ENCODE assay signal across 25 mouse cellular contexts in the genomic region with DNA sequence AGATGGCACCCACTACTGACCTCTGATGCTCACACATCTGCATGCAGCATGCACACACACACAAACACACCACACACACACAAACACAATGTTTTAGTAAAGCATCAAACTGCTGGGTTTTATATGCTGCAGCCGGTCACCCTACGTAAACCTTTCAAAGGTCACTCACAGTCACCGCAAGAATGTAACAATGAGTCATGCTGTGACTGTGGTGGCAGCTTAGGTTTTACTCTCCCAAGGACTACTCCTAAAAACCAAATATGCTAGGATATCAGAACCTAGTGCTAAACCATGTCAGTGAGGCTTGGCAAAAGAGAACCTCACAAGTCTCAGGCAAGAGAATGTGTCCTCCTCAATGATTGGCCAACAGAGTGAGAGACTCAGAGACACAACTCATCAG. TPM values are rescaled to one million over a fixed set of nuclear protein-coding genes. Genes with fewer than 3 reads are reported as not detected.
DNase-seq lines count a peak whose midpoint lies in the region; ATAC-seq and TF ChIP-seq lines count a peak whose summit lies in the region.
"Had no signal": no experiment of that assay in that cellular context is flagged by ENCODE, and none has a peak within 500 bp of the region (broad histone marks: within the 10 kb centered on the region; RNA-seq: fewer than 3 reads in every experiment).

No protein-coding gene starts in this region.

- intact Hi-C loops in gastrocnemius, postnatal 14 days (cut with DNase I; ENCODE audit: low total_unique reads), result no loop called here

- WGBS in kidney, postnatal 0 days, result 64% methylated on average over 3 of the region's 3 CpGs
- 88% methylated on average over 3 of the region's 3 CpGs for WGBS in midbrain, embryonic 16.5 days

- no peaks in the 10 kb centered on the region for H3K79me3 ChIP-seq in C2C12 (ENCODE audit: low read depth)

- no peaks in the 10 kb centered on the region for H3K27me3 ChIP-seq in kidney, postnatal 0 days (ENCODE audit: insufficient read depth, low read length)
- no peaks in the 10 kb centered on the region for H3K27me3 ChIP-seq in C2C12 (ENCODE audit: control insufficient read depth, insufficient read depth, insufficient read length)
- no peaks in the 10 kb centered on the region for H3K27me3 ChIP-seq in midbrain, embryonic 16.5 days (ENCODE audit: control insufficient read depth, insufficient read depth, low read depth, low read length)
- H3K27me3 ChIP-seq: forebrain, embryonic 13.5 days; heart, embryonic 12.5 days; intestine, embryonic 15.5 days had no signal

- no peaks in the 10 kb centered on the region for H3K4me1 ChIP-seq in kidney, postnatal 0 days (replicated peaks; ENCODE audit: insufficient read depth, low read length)
- H3K4me1 ChIP-seq in midbrain, embryonic 16.5 days (ENCODE audit: control insufficient read depth, insufficient read depth, low read length), result no peaks in the 10 kb centered on the region
- H3K4me1 ChIP-seq: forebrain, embryonic 13.5 days; hindbrain, embryonic 10.5 days; intestine, embryonic 15.5 days had no signal

- 0 out of 2 replicates have a peak, but pooled peaks have one; percentile 4 for ATAC-seq in kidney, postnatal 0 days (replicated peaks; ENCODE audit: low FRiP score, low read depth)
- no peak for ATAC-seq in midbrain, embryonic 16.5 days
- ATAC-seq: forebrain, embryonic 13.5 days; forebrain, postnatal 0 days; intestine, embryonic 15.5 days had no signal

- DNase-seq in adrenal gland, adult (ENCODE audit: inconsistent age in 2 of 2, low spot score in 1 of 2), result peak; percentile 73 to 77
- no peak for DNase-seq in adrenal gland, adult 18-20 months (ENCODE audit: low spot score in 2 of 2)
- DNase-seq in kidney, postnatal 0 days (ENCODE audit: low spot score), result no peak
- DNase-seq in kidney, postnatal 4 days, result no peak
- no peak for DNase-seq in gastrocnemius, postnatal 14 days
- DNase-seq: B cell, adult 2 months; cerebellum, adult 2 months; cerebellum, postnatal 10 days; forebrain, postnatal 0 days; gastrocnemius, postnatal 25 days had no signal

- no peak overlapping the region for H3K4me2 ChIP-seq in kidney, postnatal 0 days (ENCODE audit: low read length)
- H3K4me2 ChIP-seq in midbrain, embryonic 16.5 days (ENCODE audit: low read length), result no peak overlapping the region
- H3K4me2 ChIP-seq: forebrain, embryonic 13.5 days; heart, embryonic 12.5 days; hindbrain, embryonic 14.5 days; intestine, embryonic 15.5 days had no signal

- no peak overlapping the region for H3ac ChIP-seq in C2C12 (ENCODE audit: control insufficient read depth, insufficient read length, low read depth)

- H3K27ac ChIP-seq in kidney, postnatal 0 days, result no peak overlapping the region
- H3K27ac ChIP-seq in midbrain, embryonic 16.5 days (ENCODE audit: low read length), result no peak overlapping the region
- H3K27ac ChIP-seq: embryonic facial prominence, embryonic 10.5 days; forebrain, embryonic 13.5 days; hindbrain, embryonic 10.5 days; hindbrain, embryonic 14.5 days; intestine, embryonic 15.5 days had no signal

- H3K36me3 ChIP-seq in kidney, postnatal 0 days (ENCODE audit: insufficient read depth, low read length), result peaks cover 30% of the 10 kb centered on the region
- peaks cover 47% of the 10 kb centered on the region for H3K36me3 ChIP-seq in C2C12 (ENCODE audit: control insufficient read depth, insufficient read depth)
- H3K36me3 ChIP-seq in midbrain, embryonic 16.5 days (ENCODE audit: control insufficient read depth, insufficient read depth, low read length), result 0 out of 2 replicates have a peak, but pooled peaks cover 9% of the 10 kb centered on the region

- H3K9me3 ChIP-seq in kidney, postnatal 0 days (replicated peaks; ENCODE audit: low read length), result no peaks in the 10 kb centered on the region
- no peaks in the 10 kb centered on the region for H3K9me3 ChIP-seq in midbrain, embryonic 16.5 days (replicated peaks; ENCODE audit: control insufficient read depth, low read length, poor library complexity, severe bottlenecking)
- H3K9me3 ChIP-seq: embryonic facial prominence, embryonic 10.5 days; forebrain, embryonic 13.5 days; heart, embryonic 12.5 days; hindbrain, embryonic 10.5 days; intestine, embryonic 15.5 days had no signal

- no peak overlapping the region for H3K9ac ChIP-seq in kidney, postnatal 0 days (ENCODE audit: low read depth, low read length)
- H3K9ac ChIP-seq in midbrain, embryonic 16.5 days (ENCODE audit: low read depth, low read length), result no peak overlapping the region
- H3K9ac ChIP-seq: forebrain, embryonic 13.5 days; forebrain, postnatal 0 days; heart, embryonic 12.5 days; hindbrain, embryonic 14.5 days; intestine, embryonic 15.5 days had no signal

- no peaks in the 10 kb centered on the region for H3K79me2 ChIP-seq in C2C12 (ENCODE audit: control insufficient read depth, insufficient read depth)

- TF ChIP-seq CTCF in kidney, postnatal 0 days (IDR thresholded peaks at IDR 0.05; ENCODE audit: low read depth), result no peak
- no peak for TF ChIP-seq CTCF in C2C12 (IDR thresholded peaks at IDR 0.05; ENCODE audit: control insufficient read depth, insufficient read depth, insufficient read length)

- H3K4me3 ChIP-seq in kidney, postnatal 0 days (replicated peaks; ENCODE audit: low read depth, low read length), result no peak overlapping the region
- no peak overlapping the region for H3K4me3 ChIP-seq in C2C12 (ENCODE audit: insufficient read depth, poor library complexity, severe bottlenecking)
- no peak overlapping the region for H3K4me3 ChIP-seq in midbrain, embryonic 16.5 days (ENCODE audit: low read depth, low read length)
- H3K4me3 ChIP-seq: embryonic facial prominence, embryonic 10.5 days; forebrain, embryonic 13.5 days; heart, embryonic 12.5 days; hindbrain, embryonic 10.5 days; intestine, embryonic 15.5 days had no signal

TF ChIP-seq in C2C12, 6 proteins besides CTCF, POLR2A, EP300 and RAD21:
- TF ChIP-seq FOSL1 (IDR thresholded peaks at IDR 0.05; ENCODE audit: insufficient read depth, low read length, poor library complexity, severe bottlenecking), result peak; percentile 68
- no peak for TF ChIP-seq MYOG (IDR thresholded peaks at IDR 0.05; ENCODE audit: control insufficient read depth, extremely low read depth, insufficient read length)
- TF ChIP-seq MAX (IDR thresholded peaks at IDR 0.05), result peak; percentile 40
- TF ChIP-seq USF1 (IDR thresholded peaks at IDR 0.05; ENCODE audit: low read depth), result no peak
- peak; percentile 11 for TF ChIP-seq MYOD1 (IDR thresholded peaks at IDR 0.05; ENCODE audit: control insufficient read depth, insufficient read length, low read depth)
- TF ChIP-seq CEBPB (IDR thresholded peaks at IDR 0.05; ENCODE audit: low read depth), result no peak

RNA-seq across cellular contexts. Expression of gene Rab3ip, which starts 21.7 kb away (rescaled TPM):
- total RNA-seq in adrenal gland, adult 18-20 months (2021), result 10 to 100 TPM; 43.4 to 45.6 TPM
- polyA plus RNA-seq in kidney, postnatal 0 days (2015; fragmentation: Nextera tagmentation; extraction: Ambion mirVana), result 173 and 176 TPM in 2 replicates
- polyA plus RNA-seq in C2C12 (2012; fragmentation: generic; extraction: Trizol), result 29.8 TPM
- polyA plus RNA-seq in midbrain, embryonic 16.5 days (2015; fragmentation: Nextera tagmentation; extraction: Ambion mirVana), result 40.4 and 45.1 TPM in 2 replicates
- total RNA-seq in gastrocnemius, postnatal 14 days (2021), result 10 to 100 TPM; 16.2 to 17.3 TPM

RNA-seq across cellular contexts. Expression of gene Myrfl, which starts 32.1 kb away (rescaled TPM):
- total RNA-seq in adrenal gland, adult 18-20 months (2021), result not detected
- 0.04 and 0.06 TPM in 2 replicates for polyA plus RNA-seq in kidney, postnatal 0 days (2015; fragmentation: Nextera tagmentation; extraction: Ambion mirVana)
- polyA plus RNA-seq in C2C12 (2012; fragmentation: generic; extraction: Trizol), result not detected
- 0.08 and 0.15 TPM in 2 replicates for polyA plus RNA-seq in midbrain, embryonic 16.5 days (2015; fragmentation: Nextera tagmentation; extraction: Ambion mirVana)
- total RNA-seq in gastrocnemius, postnatal 14 days (2021), result under 1 TPM; 0.11 to 0.39 TPM
- total RNA-seq: forebrain, postnatal 0 days; granulocyte monocyte progenitor cell, adult 5-6 weeks had no signal
- polyA plus RNA-seq: forebrain, postnatal 0 days; hindbrain, embryonic 14.5 days had no signal

RNA-seq across cellular contexts. Expression of gene Gm10271, which starts 43.6 kb away (rescaled TPM):
- total RNA-seq in adrenal gland, adult 18-20 months (2021), result not detected
- polyA plus RNA-seq in kidney, postnatal 0 days (2015; fragmentation: Nextera tagmentation; extraction: Ambion mirVana), result not detected in 2 replicates
- polyA plus RNA-seq in C2C12 (2012; fragmentation: generic; extraction: Trizol), result not detected
- not detected in 2 replicates for polyA plus RNA-seq in midbrain, embryonic 16.5 days (2015; fragmentation: Nextera tagmentation; extraction: Ambion mirVana)
- total RNA-seq in gastrocnemius, postnatal 14 days (2021), result not detected
- total RNA-seq: ES-E14; forebrain, postnatal 0 days; gastrocnemius, adult 18-20 months; gastrocnemius, postnatal 25 days; granulocyte monocyte progenitor cell, adult 5-6 weeks; heart, adult 8-10 months; heart, postnatal 25 days had no signal
- polyA plus RNA-seq: cerebellum, adult 2 months; embryonic facial prominence, embryonic 10.5 days; embryonic facial prominence, embryonic 14.5 days; forebrain, embryonic 13.5 days; forebrain, postnatal 0 days; heart, embryonic 12.5 days; heart, embryonic 16.5 days; hindbrain, embryonic 10.5 days; hindbrain, embryonic 14.5 days; intestine, embryonic 15.5 days had no signal

RNA-seq across cellular contexts. Expression of gene Best3, which starts 57.3 kb away (rescaled TPM):
- total RNA-seq in adrenal gland, adult 18-20 months (2021), result under 1 TPM; 0.20 to 0.29 TPM
- 0.11 and 0.22 TPM in 2 replicates for polyA plus RNA-seq in kidney, postnatal 0 days (2015; fragmentation: Nextera tagmentation; extraction: Ambion mirVana)
- polyA plus RNA-seq in C2C12 (2012; fragmentation: generic; extraction: Trizol), result 0.09 TPM
- 0.10 and 0.13 TPM in 2 replicates for polyA plus RNA-seq in midbrain, embryonic 16.5 days (2015; fragmentation: Nextera tagmentation; extraction: Ambion mirVana)
- 10 to 100 TPM in 1 of 2 experiments, 1 to 10 TPM in 1; 9.2 to 11.7 TPM for total RNA-seq in gastrocnemius, postnatal 14 days (2021)
- total RNA-seq: forebrain, postnatal 0 days; granulocyte monocyte progenitor cell, adult 5-6 weeks had no signal
- polyA plus RNA-seq: hindbrain, embryonic 10.5 days; intestine, embryonic 15.5 days had no signal

Comparison
In these comparisons a context has a peak if more than half of its experiments do, and no peak if none do; other contexts are left out.
1. DNase-seq: peak in adrenal gland, adult (2 of 2); none in adrenal gland, adult 18-20 months (0 of 2), kidney, postnatal 0 days (single experiment), kidney, postnatal 4 days (0 of 2) and gastrocnemius, postnatal 14 days (single experiment).